Mouse (Mus musculus): ENCODE results near the gene Galnt17. TPM values are rescaled to one million over a fixed set of nuclear protein-coding genes. Genes with fewer than 3 reads are reported as not detected.

Galnt17 gene
- polyA plus RNA-seq, 1 experiment: 0.08 TPM

GRCm38 (mm10) chr5:130949710-130950109, 358.6 kb downstream of the Galnt17 start:
- no peak overlapping the region for H3K4me2 ChIP-seq (ENCODE audit: low read depth)
- no peak overlapping the region for H3K4me3 ChIP-seq
- no peaks in the 10 kb centered on the region for H3K27me3 ChIP-seq (ENCODE audit: control insufficient read depth, insufficient read depth, insufficient read length)
- no peaks in the 10 kb centered on the region for H3K36me3 ChIP-seq (ENCODE audit: control insufficient read depth, insufficient read depth)
- no peak overlapping the region for H3ac ChIP-seq (ENCODE audit: control insufficient read depth, insufficient read length)
- no peak for TF ChIP-seq E2F4 (IDR thresholded peaks at IDR 0.05; ENCODE audit: insufficient read depth)
- TF ChIP-seq MYOD1 (IDR thresholded peaks at IDR 0.05; ENCODE audit: control insufficient read depth in 1 of 3, insufficient read length in 2 of 3, low read depth in 2 of 3): no peak
- no peak for TF ChIP-seq TCF3 (IDR thresholded peaks at IDR 0.05; ENCODE audit: insufficient read length, low read depth)
- TF ChIP-seq POLR2A (IDR thresholded peaks at IDR 0.05; ENCODE audit: insufficient read length, low read depth): no peak
- TF ChIP-seq POLR2AphosphoS2 (IDR thresholded peaks at IDR 0.05; ENCODE audit: insufficient read length, low read depth): no peak
- no peak for TF ChIP-seq USF1 (IDR thresholded peaks at IDR 0.05; ENCODE audit: low read depth)
- TF ChIP-seq REST (IDR thresholded peaks at IDR 0.05; ENCODE audit: insufficient read depth, insufficient read length): no peak
- TF ChIP-seq MAX (IDR thresholded peaks at IDR 0.05; ENCODE audit: low read depth): no peak
- TF ChIP-seq MYOG (IDR thresholded peaks at IDR 0.05; ENCODE audit: control insufficient read depth in 1 of 3, insufficient read depth in 1 of 3, insufficient read length in 2 of 3, low read depth in 2 of 3): no peak
- TF ChIP-seq SRF (IDR thresholded peaks at IDR 0.05; ENCODE audit: control insufficient read depth, insufficient read length, low read depth): no peak
- TF ChIP-seq TCF12 (IDR thresholded peaks at IDR 0.05; ENCODE audit: insufficient read depth, poor library complexity, severe bottlenecking): no peak
- TF ChIP-seq CEBPB (IDR thresholded peaks at IDR 0.05; ENCODE audit: insufficient read depth, poor library complexity, severe bottlenecking): no peak
- no peaks in the 10 kb centered on the region for H3K79me2 ChIP-seq (ENCODE audit: control insufficient read depth, insufficient read depth)

DNA sequence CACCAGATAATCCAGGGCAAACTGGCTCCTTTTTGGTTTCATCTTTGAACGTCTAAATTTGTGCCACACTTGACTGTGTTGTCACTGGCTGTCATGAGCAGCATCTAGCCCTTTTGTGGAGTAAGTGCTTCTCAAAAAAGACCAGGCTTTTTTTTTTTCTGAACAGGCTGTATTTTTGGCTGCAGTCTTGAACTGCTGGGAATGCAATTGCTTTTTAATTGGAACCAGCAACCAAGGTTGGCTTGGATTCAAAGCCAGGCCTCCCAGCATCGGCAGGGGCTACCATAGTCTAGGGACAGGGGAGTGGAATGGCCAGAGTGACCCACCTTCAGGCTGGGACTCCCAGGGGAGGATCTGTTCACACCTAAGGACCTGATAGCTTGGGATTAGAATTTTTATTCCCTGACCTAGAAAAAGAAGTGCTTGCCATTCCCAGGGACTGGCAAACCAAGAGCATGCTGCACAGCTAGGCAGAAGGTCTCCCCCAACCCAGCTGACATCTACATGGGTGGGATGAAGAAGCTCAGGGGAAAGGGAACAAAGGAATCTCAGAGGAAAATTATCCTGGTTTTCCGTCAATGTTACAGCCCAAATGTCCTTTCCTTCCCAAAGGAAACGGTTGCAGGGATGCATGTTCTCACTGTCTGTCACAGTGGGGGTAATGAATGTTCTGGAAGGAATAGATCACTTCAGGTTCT, 369.2 kb downstream of the Galnt17 start:
- Histone ChIP-seq H3K27me3 (ENCODE audit: control insufficient read depth, insufficient read depth, insufficient read length) (no peaks in the 10 kb centered on the region), H3K79me2 (ENCODE audit: control insufficient read depth, insufficient read depth) (no peaks in the 10 kb centered on the region), H3K4me2 (ENCODE audit: low read depth) (no peak overlapping the region), H3K4me3 (no peak overlapping the region), H3ac (ENCODE audit: control insufficient read depth, insufficient read length) (no peak overlapping the region), H3K36me3 (ENCODE audit: control insufficient read depth, insufficient read depth) (no peaks in the 10 kb centered on the region)
- TF ChIP-seq MYOG (IDR thresholded peaks at IDR 0.05; ENCODE audit: control insufficient read depth in 1 of 3, insufficient read depth in 1 of 3, insufficient read length in 2 of 3, low read depth in 2 of 3): no peak
- TF ChIP-seq TCF3 (IDR thresholded peaks at IDR 0.05; ENCODE audit: insufficient read length, low read depth): no peak
- no peak for TF ChIP-seq REST (IDR thresholded peaks at IDR 0.05; ENCODE audit: insufficient read depth, insufficient read length)
- TF ChIP-seq MAX (IDR thresholded peaks at IDR 0.05; ENCODE audit: low read depth): no peak

GRCm38 (mm10) chr5:130938274-130938741, 370.0 kb downstream of the Galnt17 start:
- no peak overlapping the region for H3K4me3 ChIP-seq
- TF ChIP-seq E2F4 (IDR thresholded peaks at IDR 0.05; ENCODE audit: insufficient read depth) (no peak), USF1 (IDR thresholded peaks at IDR 0.05; ENCODE audit: low read depth) (no peak), MAX (IDR thresholded peaks at IDR 0.05; ENCODE audit: low read depth) (no peak), POLR2A (IDR thresholded peaks at IDR 0.05; ENCODE audit: insufficient read length, low read depth) (no peak)
- H3K4me2 ChIP-seq (ENCODE audit: low read depth): no peak overlapping the region

GRCm38 (mm10) chr5:130930999-130931398, 377.3 kb downstream of the Galnt17 start:
- TF ChIP-seq POLR2A (IDR thresholded peaks at IDR 0.05; ENCODE audit: insufficient read length, low read depth): no peak
- TF ChIP-seq TCF3 (IDR thresholded peaks at IDR 0.05; ENCODE audit: insufficient read length, low read depth): no peak
- TF ChIP-seq USF1 (IDR thresholded peaks at IDR 0.05; ENCODE audit: low read depth): no peak
- no peak for TF ChIP-seq TCF12 (IDR thresholded peaks at IDR 0.05; ENCODE audit: insufficient read depth, poor library complexity, severe bottlenecking)
- no peak for TF ChIP-seq REST (IDR thresholded peaks at IDR 0.05; ENCODE audit: insufficient read depth, insufficient read length)
- no peak for TF ChIP-seq CEBPB (IDR thresholded peaks at IDR 0.05; ENCODE audit: insufficient read depth, poor library complexity, severe bottlenecking)
- TF ChIP-seq E2F4 (IDR thresholded peaks at IDR 0.05; ENCODE audit: insufficient read depth): no peak
- no peak overlapping the region for H3K4me3 ChIP-seq
- H3K4me2 ChIP-seq (ENCODE audit: low read depth): no peak overlapping the region
- H3K79me2 ChIP-seq (ENCODE audit: control insufficient read depth, insufficient read depth): no peaks in the 10 kb centered on the region
- H3K27me3 ChIP-seq (ENCODE audit: control insufficient read depth, insufficient read depth, insufficient read length): no peaks in the 10 kb centered on the region
- H3ac ChIP-seq (ENCODE audit: control insufficient read depth, insufficient read length): no peak overlapping the region
- H3K36me3 ChIP-seq (ENCODE audit: control insufficient read depth, insufficient read depth): no peaks in the 10 kb centered on the region

More at GRCm38 (mm10) chr5:130938274-130938741, 370.0 kb downstream of the Galnt17 start:
- H3K36me3 ChIP-seq (ENCODE audit: control insufficient read depth, insufficient read depth): no peaks in the 10 kb centered on the region
- no peak overlapping the region for H3ac ChIP-seq (ENCODE audit: control insufficient read depth, insufficient read length)
- H3K27me3 ChIP-seq (ENCODE audit: control insufficient read depth, insufficient read depth, insufficient read length): no peaks in the 10 kb centered on the region
- no peaks in the 10 kb centered on the region for H3K79me2 ChIP-seq (ENCODE audit: control insufficient read depth, insufficient read depth)

DNA sequence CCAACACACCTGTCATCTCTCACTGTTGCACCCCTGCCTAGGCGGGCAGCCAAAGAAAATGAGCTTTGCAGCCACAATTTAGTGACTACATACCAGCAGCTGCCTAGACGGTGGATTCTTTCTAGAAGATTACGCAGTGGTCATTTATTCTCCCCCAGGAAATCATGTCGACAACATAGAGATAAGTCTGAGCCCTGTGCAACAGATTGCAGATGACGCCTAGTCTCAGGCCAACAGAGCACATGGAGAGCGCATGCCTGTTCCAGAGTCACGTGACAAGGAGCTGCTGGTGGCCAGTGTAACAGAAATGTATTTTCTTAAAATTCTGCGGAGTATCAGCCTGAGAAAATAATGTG, 380.5 kb downstream of the Galnt17 start:
- Histone ChIP-seq H3K36me3 (ENCODE audit: control insufficient read depth, insufficient read depth) (no peaks in the 10 kb centered on the region), H3K79me2 (ENCODE audit: control insufficient read depth, insufficient read depth) (no peaks in the 10 kb centered on the region), H3K4me3 (no peak overlapping the region)

More for the DNA sequence above, 380.5 kb downstream of the Galnt17 start:
- H3K27me3 ChIP-seq (ENCODE audit: control insufficient read depth, insufficient read depth, insufficient read length): no peaks in the 10 kb centered on the region
- TF ChIP-seq TCF3 (IDR thresholded peaks at IDR 0.05; ENCODE audit: insufficient read length, low read depth) (no peak), MYOD1 (IDR thresholded peaks at IDR 0.05; ENCODE audit: control insufficient read depth in 1 of 3, insufficient read length in 2 of 3, low read depth in 2 of 3) (no peak), REST (IDR thresholded peaks at IDR 0.05; ENCODE audit: insufficient read depth, insufficient read length) (no peak), TCF12 (IDR thresholded peaks at IDR 0.05; ENCODE audit: insufficient read depth, poor library complexity, severe bottlenecking) (no peak), POLR2AphosphoS2 (IDR thresholded peaks at IDR 0.05; ENCODE audit: insufficient read length, low read depth) (no peak)
- no peak overlapping the region for H3K4me2 ChIP-seq (ENCODE audit: low read depth)
- H3ac ChIP-seq (ENCODE audit: control insufficient read depth, insufficient read length): no peak overlapping the region

Data from myocyte (in vitro differentiated cells).